Mouse (Mus musculus): ENCODE measurements around the gene Pdzd7. TPM values are rescaled to one million over a fixed set of nuclear protein-coding genes. Genes with fewer than 3 reads are reported as not detected.

Gene Pdzd7
- polyA plus RNA-seq, 1 experiment from 2014 or later: 1.8 TPM

GRCm38 (mm10) chr19:44983366-44983765 is 62.2 kb downstream of the Pdzd7 start:
- H3K9ac ChIP-seq (replicated peaks): no peak overlapping the region
- H3K27ac ChIP-seq: no peak overlapping the region
- 0 out of 2 replicates have a peak, but pooled peaks cover 3% of the 10 kb centered on the region for H3K4me1 ChIP-seq (replicated peaks)
- no peak overlapping the region for H3K4me2 ChIP-seq (replicated peaks)
- no peaks in the 10 kb centered on the region for H3K27me3 ChIP-seq
- H3K4me3 ChIP-seq (replicated peaks): no peak overlapping the region
- 94% methylated on average over 6 of the region's 6 CpGs for WGBS
- H3K36me3 ChIP-seq: peaks cover 39% of the 10 kb centered on the region
- no peak for ATAC-seq
- H3K9me3 ChIP-seq: no peaks in the 10 kb centered on the region

GRCm38 (mm10) chr19:44982477-44983115 is 62.9 kb downstream of the Pdzd7 start:
- Histone ChIP-seq H3K9ac (replicated peaks) (no peak overlapping the region), H3K27ac (no peak overlapping the region; the same call in 1 of the 2 replicates), H3K4me2 (replicated peaks) (no peak overlapping the region), H3K4me3 (replicated peaks) (no peak overlapping the region), H3K27me3 (no peaks in the 10 kb centered on the region), H3K36me3 (peaks cover 47% of the 10 kb centered on the region), H3K9me3 (no peaks in the 10 kb centered on the region), H3K4me1 (replicated peaks) (no peaks in the 10 kb centered on the region)
- WGBS: 86% methylated on average over 7 of the region's 7 CpGs
- ATAC-seq: no peak

- peaks cover 65% of the 10 kb centered on the region for H3K36me3 ChIP-seq
- no peak overlapping the region for H3K4me2 ChIP-seq (replicated peaks)
- H3K27ac ChIP-seq: no peak overlapping the region
- H3K4me3 ChIP-seq (replicated peaks): no peak overlapping the region
- WGBS: 94% methylated on average over 2 of the region's 2 CpGs
- no peak overlapping the region for H3K9ac ChIP-seq (replicated peaks)
- H3K4me1 ChIP-seq (replicated peaks): no peaks in the 10 kb centered on the region
- no peaks in the 10 kb centered on the region for H3K9me3 ChIP-seq
- H3K27me3 ChIP-seq: no peaks in the 10 kb centered on the region
- ATAC-seq: no peak
Measured at GRCm38 (mm10) chr19:44980787-44981186, 64.7 kb downstream of the Pdzd7 start.

GRCm38 (mm10) chr19:44977148-44977547 is 68.4 kb downstream of the Pdzd7 start:
- WGBS: 94% methylated on average over 6 of the region's 6 CpGs
- Histone ChIP-seq H3K4me1 (replicated peaks) (no peaks in the 10 kb centered on the region), H3K9me3 (no peaks in the 10 kb centered on the region), H3K9ac (replicated peaks) (no peak overlapping the region), H3K27ac (no peak overlapping the region), H3K4me3 (replicated peaks) (no peak overlapping the region), H3K36me3 (peaks cover 93% of the 10 kb centered on the region), H3K27me3 (no peaks in the 10 kb centered on the region), H3K4me2 (replicated peaks) (no peak overlapping the region)
- no peak for ATAC-seq

Other genes with a start within 250 kb of the Pdzd7 start
- 30.0 and 30.2 TPM in 2 replicates for gene Slf2, start 114.6 kb downstream of the Pdzd7 start, polyA plus RNA-seq (2015; fragmentation: Nextera tagmentation; extraction: Ambion mirVana)
- 13.4 and 15.7 TPM in 2 replicates for gene Sema4g, start 56.6 kb downstream of the Pdzd7 start, polyA plus RNA-seq (2015; fragmentation: Nextera tagmentation; extraction: Ambion mirVana)
- 19.2 and 20.0 TPM in 2 replicates for gene Twnk, start 40.1 kb downstream of the Pdzd7 start, polyA plus RNA-seq (2015; fragmentation: Nextera tagmentation; extraction: Ambion mirVana)
- 91.3 and 91.5 TPM in 2 replicates for gene Mrpl43, start 39.3 kb downstream of the Pdzd7 start, polyA plus RNA-seq (2015; fragmentation: Nextera tagmentation; extraction: Ambion mirVana)
- gene Lzts2, start 31.3 kb downstream of the Pdzd7 start, polyA plus RNA-seq (2015; fragmentation: Nextera tagmentation; extraction: Ambion mirVana): 24.6 and 30.9 TPM in 2 replicates
- 58.1 and 61.2 TPM in 2 replicates for gene Sfxn3, start 1.8 kb upstream of the Pdzd7 start, polyA plus RNA-seq (2015; fragmentation: Nextera tagmentation; extraction: Ambion mirVana)
- gene Kazald1, start 29.5 kb upstream of the Pdzd7 start, polyA plus RNA-seq (2015; fragmentation: Nextera tagmentation; extraction: Ambion mirVana): 0.94 and 1.1 TPM in 2 replicates
- 0.07 TPM in 1 of 2 replicates, not detected in the other for gene Tlx1, start 105.0 kb upstream of the Pdzd7 start, polyA plus RNA-seq (2015; fragmentation: Nextera tagmentation; extraction: Ambion mirVana)
- gene Lbx1, start 190.1 kb upstream of the Pdzd7 start, polyA plus RNA-seq (2015; fragmentation: Nextera tagmentation; extraction: Ambion mirVana): 0.13 TPM in 2 replicates

All from midbrain, embryonic 13.5 days (tissue).